Mouse (Mus musculus) heart, embryonic 12.5 days (tissue): Measurements from ENCODE around the gene Sdk2. TPM values are rescaled to one million over a fixed set of nuclear protein-coding genes. Genes with fewer than 3 reads are reported as not detected.
A peak's percentile ranks its signal among the peaks of the same experiment; 100 is the strongest.

Experiments used
- ATAC-seq: fragments of 200-750 bp; cut with Nextera tagmentation; 2 replicates; pipeline ENCODE4 v1.8.0; 2017; ENCODE audit warnings: moderate TSS enrichment, moderate library complexity; ENCODE audit not compliant: insufficient number of reproducible peaks, low FRiP score
- H3K27ac ChIP-seq: fragments of 300-500 bp; sonication (generic); 2 replicates; pipeline ENCODE4 v1.5.1; 2016; ENCODE audit warnings: mild to moderate bottlenecking, moderate library complexity; ENCODE audit not compliant: poor library complexity, severe bottlenecking
- H3K27me3 ChIP-seq: fragments of 300-500 bp; sonication (generic); replicated peaks from 2 replicates; pipeline ENCODE4 v1.6.1; 2016; ENCODE audit warnings: mild to moderate bottlenecking, moderate library complexity
- H3K36me3 ChIP-seq: fragments of 300-500 bp; sonication (generic); 2 replicates; pipeline ENCODE4 v1.6.1; 2016; ENCODE audit warnings: mild to moderate bottlenecking, moderate library complexity
- H3K4me1 ChIP-seq: fragments of 300-500 bp; sonication (generic); replicated peaks from 2 replicates; pipeline ENCODE4 v1.6.1; 2016; ENCODE audit warnings: mild to moderate bottlenecking
- H3K4me2 ChIP-seq: fragments of 300-500 bp; sonication (generic); 2 replicates; pipeline ENCODE4 v1.6.1; 2016; ENCODE audit warnings: mild to moderate bottlenecking, moderate library complexity
- H3K4me3 ChIP-seq: fragments of 300-500 bp; sonication (generic); 2 replicates; pipeline ENCODE4 v1.5.1; 2016; ENCODE audit warnings: mild to moderate bottlenecking
- H3K9ac ChIP-seq: fragments of 300-500 bp; sonication (generic); 2 replicates; pipeline ENCODE4 v1.6.1; 2016; ENCODE audit warnings: mild to moderate bottlenecking, moderate library complexity
- H3K9me3 ChIP-seq: fragments of 300-500 bp; sonication (generic); replicated peaks from 2 replicates; pipeline ENCODE4 v1.6.1; 2016; ENCODE audit warnings: mild to moderate bottlenecking, moderate library complexity
- WGBS: fragments of 180-500 bp; shearing (Covaris S2); methylation state at CpG from one replicate; pipeline ENCODE4 v1.1.7; 2016; 5-methylcytosine and 5-hydroxymethylcytosine counted together
- polyA plus RNA-seq: library from polyadenylated mRNA; unstranded; fragments of >200 nt; fragmentation: Nextera tagmentation; extraction: Ambion mirVana; gene quantifications from 2 replicates; pipeline ENCODE4 v1.2.1, GENCODE M21; 2016

Gene Sdk2
- polyA plus RNA-seq, 1 experiment from 2014 or later = 4.3 TPM

- ATAC-seq = peak; percentile 86
- H3K27me3 ChIP-seq = no peaks in the 10 kb centered on the region
- H3K4me3 ChIP-seq = peak within 1 kb of the TSS; percentile 72
- no peaks in the 10 kb centered on the region for H3K9me3 ChIP-seq
- no peaks in the 10 kb centered on the region for H3K36me3 ChIP-seq
- H3K27ac ChIP-seq = peak within 1 kb of the TSS; percentile 80
- under 1% methylated on average over 44 of the region's 44 CpGs for WGBS
- peaks cover 47% of the 10 kb centered on the region for H3K4me1 ChIP-seq
- H3K9ac ChIP-seq = peak within 1 kb of the TSS; percentile 86
- peak within 1 kb of the TSS; percentile 83 for H3K4me2 ChIP-seq
Observed at GRCm38 (mm10) chr11:113751484-113752084, 315.3 kb downstream of the Sdk2 start, which contains the start of gene Cdc42ep4. Gene Cdc42ep4 (minus strand): TSS chr11:113751881.

- peak; percentile 54 for ATAC-seq
- Histone ChIP-seq H3K4me3 (peak overlapping the region; percentile 72), H3K27me3 (no peaks in the 10 kb centered on the region), H3K9ac (peak overlapping the region; percentile 86), H3K9me3 (no peaks in the 10 kb centered on the region), H3K27ac (peak overlapping the region; percentile 80), H3K4me1 (peaks cover 51% of the 10 kb centered on the region), H3K4me2 (peak overlapping the region; percentile 83), H3K36me3 (no peaks in the 10 kb centered on the region)
- under 1% methylated on average over 67 of the region's 67 CpGs for WGBS
Observed at GRCm38 (mm10) chr11:113750571-113751483, 316.0 kb downstream of the Sdk2 start.

GRCm38 (mm10) chr11:113749749-113750351, 317.0 kb downstream of the Sdk2 start:
- Histone ChIP-seq H3K9me3 (no peaks in the 10 kb centered on the region), H3K4me2 (peak overlapping the region; percentile 83), H3K9ac (peak overlapping the region; percentile 86), H3K4me3 (peak overlapping the region; percentile 72), H3K4me1 (peaks cover 55% of the 10 kb centered on the region), H3K36me3 (no peaks in the 10 kb centered on the region), H3K27ac (peak overlapping the region; percentile 80), H3K27me3 (no peaks in the 10 kb centered on the region)
- 4% methylated on average over 9 of the region's 9 CpGs for WGBS
- ATAC-seq = no peak

GRCm38 (mm10) chr11:113748797-113749521, 317.9 kb downstream of the Sdk2 start:
- Histone ChIP-seq H3K4me2 (peak overlapping the region; percentile 83), H3K9me3 (no peaks in the 10 kb centered on the region), H3K27me3 (no peaks in the 10 kb centered on the region), H3K9ac (peak overlapping the region; percentile 86), H3K4me1 (peaks cover 55% of the 10 kb centered on the region), H3K36me3 (0 out of 2 replicates have a peak, but pooled peaks cover 5% of the 10 kb centered on the region), H3K27ac (peak overlapping the region; percentile 80), H3K4me3 (peak overlapping the region; percentile 72)
- WGBS = 7% methylated on average over 21 of the region's 21 CpGs
- ATAC-seq = no peak

- H3K4me3 ChIP-seq = no peak overlapping the region
- peaks cover 2% of the 10 kb centered on the region; the same call in 1 of the 2 replicates for H3K9me3 ChIP-seq
- H3K27ac ChIP-seq = peak overlapping the region; percentile 80
- H3K27me3 ChIP-seq = no peaks in the 10 kb centered on the region
- 69% methylated on average over 11 of the region's 11 CpGs for WGBS
- H3K4me1 ChIP-seq = peaks cover 55% of the 10 kb centered on the region
- peak overlapping the region; percentile 83 for H3K4me2 ChIP-seq
- H3K36me3 ChIP-seq = peaks cover 12% of the 10 kb centered on the region
- ATAC-seq = no peak
- 0 out of 2 replicates have a peak overlapping the region, but pooled peaks have one; percentile 86 for H3K9ac ChIP-seq
Observed at GRCm38 (mm10) chr11:113747725-113748380, 319.0 kb downstream of the Sdk2 start.

- peak overlapping the region; percentile 30 for H3K4me2 ChIP-seq
- no peaks in the 10 kb centered on the region for H3K27me3 ChIP-seq
- H3K9me3 ChIP-seq = peaks cover 4% of the 10 kb centered on the region; the same call in 1 of the 2 replicates
- H3K4me1 ChIP-seq = peaks cover 49% of the 10 kb centered on the region
- 0 out of 2 replicates have a peak overlapping the region, but pooled peaks have one; percentile 25 for H3K27ac ChIP-seq
- peaks cover 20% of the 10 kb centered on the region for H3K36me3 ChIP-seq
- no peak for ATAC-seq
- no peak overlapping the region; the same call in 1 of the 2 replicates for H3K9ac ChIP-seq
- 62% methylated on average over 16 of the region's 16 CpGs for WGBS
- no peak overlapping the region for H3K4me3 ChIP-seq
Observed at GRCm38 (mm10) chr11:113747056-113747455, 319.8 kb downstream of the Sdk2 start.

- no peak overlapping the region for H3K9ac ChIP-seq
Observed at GRCm38 (mm10) chr11:113745961-113746360, 320.9 kb downstream of the Sdk2 start.

GRCm38 (mm10) chr11:113742998-113743397, 323.8 kb downstream of the Sdk2 start:
- Histone ChIP-seq H3K4me2 (no peak overlapping the region), H3K4me1 (peaks cover 54% of the 10 kb centered on the region), H3K4me3 (no peak overlapping the region), H3K9ac (no peak overlapping the region), H3K9me3 (peaks cover 4% of the 10 kb centered on the region; the same call in 1 of the 2 replicates), H3K27me3 (no peaks in the 10 kb centered on the region), H3K27ac (no peak overlapping the region), H3K36me3 (peaks cover 29% of the 10 kb centered on the region)
- WGBS = 90% methylated on average over 1 of the region's 1 CpGs
- ATAC-seq = no peak

More at GRCm38 (mm10) chr11:113745961-113746360, 320.9 kb downstream of the Sdk2 start:
- peaks cover 52% of the 10 kb centered on the region for H3K4me1 ChIP-seq
- WGBS = 66% methylated on average over 4 of the region's 4 CpGs
- no peak overlapping the region for H3K4me2 ChIP-seq
- no peak overlapping the region for H3K4me3 ChIP-seq
- no peak overlapping the region for H3K27ac ChIP-seq
- ATAC-seq = no peak
- peaks cover 22% of the 10 kb centered on the region for H3K36me3 ChIP-seq
- H3K9me3 ChIP-seq = peaks cover 4% of the 10 kb centered on the region; the same call in 1 of the 2 replicates
- no peaks in the 10 kb centered on the region for H3K27me3 ChIP-seq

- Histone ChIP-seq H3K4me2 (no peak overlapping the region), H3K9me3 (peaks cover 4% of the 10 kb centered on the region; the same call in 1 of the 2 replicates), H3K9ac (peak overlapping the region; percentile 27; the same call in 1 of the 2 replicates), H3K36me3 (peaks cover 29% of the 10 kb centered on the region), H3K4me3 (no peak overlapping the region), H3K4me1 (peaks cover 54% of the 10 kb centered on the region), H3K27me3 (no peaks in the 10 kb centered on the region), H3K27ac (no peak overlapping the region)
- WGBS = 20% methylated on average over 7 of the region's 7 CpGs
- 0 out of 2 replicates have a peak, but pooled peaks have one; percentile 22 for ATAC-seq
Observed at GRCm38 (mm10) chr11:113740100-113740499, 326.7 kb downstream of the Sdk2 start.

- H3K27me3 ChIP-seq = no peaks in the 10 kb centered on the region
- peaks cover 26% of the 10 kb centered on the region for H3K36me3 ChIP-seq
- H3K4me2 ChIP-seq = no peak overlapping the region
- peaks cover 4% of the 10 kb centered on the region; the same call in 1 of the 2 replicates for H3K9me3 ChIP-seq
- no peak for ATAC-seq
- no peak overlapping the region for H3K4me3 ChIP-seq
- H3K4me1 ChIP-seq = peaks cover 62% of the 10 kb centered on the region
- H3K27ac ChIP-seq = no peak overlapping the region
- WGBS = 75% methylated on average over 8 of the region's 8 CpGs
- H3K9ac ChIP-seq = no peak overlapping the region
Observed at GRCm38 (mm10) chr11:113739213-113739612, 327.6 kb downstream of the Sdk2 start.
